Mouse (Mus musculus) B cell, adult 2 months (primary cell): ENCODE measurements around the gene Dctn1.

Source experiments
- DNase-seq, 2 experiments: peaks; one replicate each; pipeline ENCODE4 v3.0.0; 2022

Dctn1 gene

GRCm38 (mm10) chr6:83165607-83166242, at the start of gene Dctn1:
Gene Dctn1 (plus strand): TSS chr6:83165920.
- peak; percentile 94 to 95 for DNase-seq

GRCm38 (mm10) chr6:83116373-83117164, 49.2 kb upstream of the Dctn1 start:
- DNase-seq, result no peak

DNA sequence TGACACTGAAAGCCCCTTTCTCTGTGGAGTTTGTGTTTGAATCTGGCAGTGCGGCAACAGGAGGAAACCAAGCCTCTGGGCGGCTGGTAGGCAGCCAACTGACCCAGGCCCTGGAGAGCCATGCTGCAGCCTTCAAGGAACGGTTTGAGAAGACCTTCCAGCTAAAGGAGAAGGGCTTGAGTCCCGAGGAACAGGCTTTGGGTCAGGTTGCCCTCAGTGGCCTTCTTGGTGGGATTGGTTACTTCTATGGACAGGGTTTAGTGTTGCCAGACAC, 48.6 kb upstream of the Dctn1 start:
- DNase-seq, result no peak

- DNase-seq, result no peak
Measured at GRCm38 (mm10) chr6:83117616-83118015, 48.1 kb upstream of the Dctn1 start.

GRCm38 (mm10) chr6:83118369-83118768, 47.4 kb upstream of the Dctn1 start:
- no peak for DNase-seq

- no peak for DNase-seq
Measured at GRCm38 (mm10) chr6:83118825-83119733, 46.6 kb upstream of the Dctn1 start.

DNA sequence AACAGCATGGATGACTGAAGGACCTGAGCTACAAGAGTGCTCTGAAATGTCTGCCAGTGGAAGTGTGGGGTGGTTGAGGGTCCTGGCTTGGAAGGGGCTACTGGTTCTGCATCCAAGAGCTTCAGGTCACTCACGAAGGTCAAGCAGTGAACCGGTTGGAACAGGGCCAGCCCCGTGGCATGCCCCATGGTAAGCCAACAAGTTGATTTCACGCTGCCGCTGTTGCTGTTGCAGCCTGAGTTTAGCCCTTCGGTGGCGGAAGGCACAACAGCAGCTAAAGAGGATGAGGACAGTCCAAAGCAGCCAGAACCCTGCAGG, 46.0 kb upstream of the Dctn1 start:
- no peak for DNase-seq

DNA sequence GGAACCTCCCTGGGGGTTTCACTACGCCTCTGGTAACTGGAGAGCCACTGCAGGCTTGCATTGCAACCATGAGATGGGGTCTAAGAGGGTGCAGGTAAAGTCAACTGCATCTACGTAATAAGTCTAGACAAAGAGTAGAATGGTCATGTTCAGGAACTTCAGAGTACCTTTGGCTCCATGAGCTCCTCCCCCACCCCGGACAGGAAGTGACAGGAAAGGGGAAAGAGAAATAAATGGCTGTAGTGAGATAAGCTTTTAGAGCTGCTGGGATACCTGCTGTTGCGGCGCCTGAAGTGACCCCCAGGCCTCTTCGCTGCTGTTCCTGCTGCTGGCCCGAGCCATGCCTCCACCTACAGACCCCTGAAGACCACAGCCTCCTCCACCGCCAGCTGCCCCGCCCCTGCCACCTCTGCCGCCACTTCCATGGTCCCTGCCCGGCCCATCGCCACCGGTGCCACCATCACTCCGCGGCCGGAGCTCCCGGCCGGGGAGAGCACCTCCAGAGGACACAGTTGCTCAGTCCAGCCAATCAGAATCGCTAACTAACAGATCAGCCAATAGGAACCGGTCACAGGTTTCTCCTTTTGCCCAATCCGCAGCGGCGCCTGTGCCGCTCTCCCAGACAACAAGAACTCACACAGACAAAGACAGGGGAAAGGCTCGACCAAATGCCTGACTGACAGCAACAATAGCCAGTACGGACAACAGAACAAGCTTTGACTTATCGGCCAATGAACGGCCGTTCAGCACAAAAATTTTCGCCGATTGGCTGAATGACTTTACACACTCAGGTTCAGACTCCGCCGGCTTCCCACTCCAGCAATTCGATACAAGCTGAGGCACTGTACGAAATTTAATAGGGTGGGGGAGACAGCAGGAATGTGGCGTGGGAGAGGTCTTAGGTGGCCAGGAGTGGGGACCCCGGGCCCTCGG, 44.5 kb upstream of the Dctn1 start, which contains the start of gene Wbp1:
Gene Wbp1, minus strand, starts transcription at position 630 of the 933 bp plus-strand sequence.
- DNase-seq, result peak; percentile 85 to 87

- DNase-seq, result peak in 1 of 2 experiments; percentile 26
Measured at GRCm38 (mm10) chr6:83121863-83122710, 43.6 kb upstream of the Dctn1 start.

DNA sequence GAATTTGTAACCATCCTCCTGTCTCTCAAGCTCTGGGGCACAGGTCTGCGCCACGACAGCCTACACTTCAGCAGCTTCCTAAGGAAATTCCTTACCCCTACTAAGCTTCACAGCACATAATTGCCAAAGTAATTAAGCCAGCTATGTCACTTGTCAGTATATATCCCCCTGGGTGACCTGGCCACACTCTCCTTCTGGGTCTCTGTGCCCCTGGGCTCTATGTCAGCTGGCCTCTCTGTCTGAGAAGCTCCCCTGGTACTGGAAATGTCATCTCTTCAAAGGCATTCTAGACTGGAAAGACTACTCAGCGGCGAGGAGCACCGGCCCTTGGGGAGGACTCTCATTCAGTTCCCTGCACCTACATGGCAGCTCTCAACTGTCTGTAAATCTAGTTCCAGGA, 42.8 kb upstream of the Dctn1 start:
- no peak for DNase-seq

DNA sequence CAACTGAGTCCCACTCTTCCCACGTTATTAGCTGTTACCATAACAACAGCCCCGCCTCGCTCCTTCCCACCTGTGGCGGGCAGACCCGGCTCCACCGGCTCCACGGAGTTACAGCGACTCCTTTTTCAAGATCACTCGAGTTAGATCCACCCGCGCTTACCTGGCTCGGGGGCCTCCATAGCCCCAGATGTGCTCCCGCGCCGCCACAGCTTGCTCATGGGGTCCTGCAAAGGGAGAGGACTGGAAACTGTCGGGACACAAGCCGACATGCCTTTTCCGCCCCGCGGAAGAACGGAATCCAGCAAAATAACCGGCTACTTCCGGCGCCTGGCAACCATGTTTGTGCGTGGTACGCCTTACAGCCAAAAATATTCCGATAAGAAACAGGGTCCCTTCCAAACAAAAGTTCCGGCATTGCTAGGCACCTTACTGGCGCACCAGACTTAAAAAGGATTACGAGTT, 40.8 kb upstream of the Dctn1 start:
- peak; percentile 94 to 95 for DNase-seq

GRCm38 (mm10) chr6:83125331-83125730, 40.4 kb upstream of the Dctn1 start, which contains the start of gene Ino80b:
Gene Ino80b (minus strand): TSS chr6:83125431.
- no peak for DNase-seq

DNA sequence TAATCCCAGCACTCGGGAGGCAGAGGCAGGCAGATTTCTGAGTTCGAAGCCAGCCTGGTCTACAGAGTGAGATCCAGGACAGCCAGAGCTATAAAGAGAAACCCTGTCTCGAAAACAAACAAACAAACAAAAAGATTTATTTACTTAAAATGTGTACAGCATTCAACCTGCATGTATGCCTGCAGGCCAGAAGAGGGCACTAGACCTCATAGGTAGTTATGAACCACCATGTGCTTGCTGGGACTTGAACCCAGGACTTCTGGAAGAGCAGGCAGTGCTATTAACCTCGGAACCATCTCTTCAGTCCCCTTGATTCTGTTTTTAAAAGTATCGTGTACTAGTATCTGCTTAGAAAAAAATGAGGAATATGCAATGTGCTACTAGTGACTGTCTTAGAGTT, 38.3 kb upstream of the Dctn1 start:
- no peak for DNase-seq

DNA sequence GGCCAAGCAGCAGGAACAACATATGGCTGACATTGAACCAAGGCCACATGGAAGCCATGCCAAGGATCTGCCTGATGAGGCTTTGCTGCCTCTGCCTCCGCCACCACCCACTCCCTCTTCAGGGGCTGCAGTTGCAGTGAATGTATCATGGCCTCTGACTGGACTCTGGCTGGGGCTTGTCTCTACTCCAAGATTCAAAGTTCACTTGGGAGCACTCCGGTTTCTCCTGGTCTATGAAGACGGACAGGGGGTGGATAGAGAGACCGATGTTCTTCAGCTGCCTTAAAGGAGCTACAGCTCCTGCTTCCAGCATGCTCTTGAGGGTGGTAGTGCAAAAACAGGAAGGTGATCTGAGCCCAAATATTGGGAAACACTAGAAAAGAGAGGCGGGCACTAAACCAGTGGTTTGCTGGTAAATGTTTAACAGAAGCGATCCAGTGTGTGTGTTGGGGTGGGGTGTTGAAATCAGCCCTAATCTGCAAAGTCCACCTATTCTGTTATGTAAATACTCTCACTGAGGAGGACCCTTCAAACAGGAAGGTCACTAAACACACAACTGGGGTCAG, 34.2 kb upstream of the Dctn1 start:
- DNase-seq, result no peak

DNA sequence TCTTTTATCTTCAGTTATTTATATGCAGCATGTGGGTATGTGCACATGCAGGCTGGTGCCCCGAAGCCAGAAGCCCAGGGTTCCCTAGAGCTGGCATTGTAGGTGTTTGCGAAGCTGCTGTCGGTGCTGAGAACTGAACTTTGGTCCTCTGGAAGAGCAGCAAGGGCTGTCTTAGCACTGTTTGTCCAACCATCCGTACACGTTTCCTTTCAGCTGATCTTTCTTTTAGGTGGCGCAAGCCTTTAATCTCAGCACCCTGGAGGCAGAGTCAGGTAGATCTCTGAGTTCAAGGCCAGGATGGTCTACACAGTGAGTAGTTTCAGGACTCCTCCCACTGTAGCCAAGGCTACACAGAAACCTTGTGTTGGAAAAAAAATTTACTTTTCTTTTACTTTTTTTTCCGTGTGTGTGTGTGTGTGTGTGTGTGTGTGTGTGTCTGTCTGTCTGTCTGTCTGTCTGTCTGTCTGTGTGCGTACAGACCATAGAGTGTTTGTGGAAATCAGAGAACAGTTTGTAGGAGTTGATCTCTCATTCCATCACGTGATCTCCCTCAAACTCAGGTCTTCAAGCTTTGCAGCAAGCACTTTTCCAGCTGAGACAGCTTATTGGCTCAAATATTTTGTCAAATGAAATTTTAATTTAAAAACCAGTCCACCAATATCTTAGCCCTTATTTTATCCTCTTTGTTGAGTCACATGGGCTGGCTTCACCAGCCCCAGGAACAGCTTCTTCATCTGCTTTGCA, 33.4 kb upstream of the Dctn1 start:
- DNase-seq, result no peak

GRCm38 (mm10) chr6:83134226-83134625, 31.5 kb upstream of the Dctn1 start:
- DNase-seq, result no peak

DNA sequence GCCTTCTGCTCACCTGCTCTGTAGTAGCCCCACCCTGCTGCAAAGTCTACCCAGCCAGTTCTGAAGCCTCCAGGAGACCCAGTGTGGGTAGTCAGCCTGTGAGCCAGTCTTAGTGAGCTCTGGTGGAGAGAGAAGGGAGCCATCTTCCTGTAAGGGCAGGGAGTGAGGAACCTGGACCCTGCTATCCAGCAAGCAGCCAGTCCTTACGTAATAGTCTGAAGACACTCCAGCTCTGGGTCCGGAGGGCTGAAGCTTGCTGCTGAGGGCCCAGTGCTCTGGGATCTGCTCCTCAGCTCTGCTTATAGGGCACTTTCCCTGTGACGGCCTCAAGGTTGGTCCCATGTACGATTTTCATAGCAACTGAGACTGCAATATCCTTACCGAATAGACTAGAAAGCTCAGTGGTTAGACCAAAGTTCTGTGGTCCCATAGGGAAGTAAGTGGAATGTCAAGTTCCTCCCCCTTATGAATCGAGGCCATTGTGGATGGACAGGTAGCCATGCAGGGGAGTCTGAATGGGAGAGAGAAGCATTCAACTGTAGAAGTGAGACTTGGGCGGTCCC, 30.7 kb upstream of the Dctn1 start, which contains the start of gene Rtkn:
Gene Rtkn, plus strand, starts transcription at position 513 of the 563 bp plus-strand sequence.
- DNase-seq, result no peak

DNA sequence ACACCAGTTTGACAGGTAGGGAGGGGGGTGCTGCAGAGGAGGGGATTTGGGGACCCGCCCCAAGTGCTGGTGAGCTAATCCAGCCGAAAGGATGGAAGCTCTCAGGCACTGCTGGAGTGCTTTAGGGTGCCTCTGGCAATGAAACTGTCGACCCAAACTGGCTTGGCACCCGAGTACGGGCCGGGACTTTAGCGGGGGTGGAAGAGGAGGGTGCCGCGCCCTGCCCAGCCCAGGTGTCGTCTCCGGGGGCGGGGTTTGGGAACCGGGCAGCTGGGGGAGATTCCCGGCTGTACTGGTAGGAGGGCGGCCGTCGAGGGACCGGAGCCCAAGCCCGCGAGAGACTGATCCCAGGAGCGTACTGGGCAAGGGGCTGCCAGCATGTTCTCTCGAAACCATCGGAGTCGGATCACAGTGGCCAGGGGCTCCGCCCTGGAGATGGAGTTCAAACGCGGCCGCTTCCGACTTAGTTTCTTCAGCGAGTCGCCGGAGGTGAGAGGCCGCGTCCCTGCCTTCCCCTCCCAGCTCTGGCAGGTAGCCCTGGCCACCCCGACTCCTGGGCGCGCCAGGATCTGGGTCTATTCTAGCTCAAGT, 30.1 kb upstream of the Dctn1 start:
- DNase-seq, result no peak

DNA sequence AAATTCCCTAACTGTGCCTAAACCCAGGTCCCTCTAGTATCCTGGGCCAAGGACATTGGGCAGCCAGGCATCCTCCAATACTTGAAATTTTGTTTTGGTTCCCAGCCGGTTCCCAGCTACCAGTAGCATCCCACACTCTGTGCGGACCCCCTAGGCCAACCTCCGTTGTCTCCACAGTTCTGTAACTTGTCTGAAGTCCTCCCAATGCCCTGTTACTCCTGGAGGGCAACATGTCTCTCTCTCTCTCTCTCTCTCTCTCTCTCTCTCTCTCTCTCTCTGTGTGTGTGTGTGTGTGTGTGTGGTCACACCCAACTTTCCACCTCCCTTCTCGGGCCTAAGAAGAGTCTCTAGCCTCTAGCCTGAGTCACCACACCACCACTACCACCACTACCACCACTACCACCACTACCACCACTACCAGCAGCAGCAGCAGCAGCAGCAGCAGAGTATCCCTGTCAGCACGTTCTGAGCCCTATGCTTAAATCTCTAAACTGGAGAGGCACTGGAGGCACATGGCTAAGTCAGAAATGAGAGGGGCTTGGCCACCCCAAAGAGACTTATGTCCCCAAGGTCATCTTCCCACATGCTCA, 29.3 kb upstream of the Dctn1 start:
- DNase-seq, result no peak
